Mouse (Mus musculus): Measurements from ENCODE around the gene Furin.

Gene Furin

DNA sequence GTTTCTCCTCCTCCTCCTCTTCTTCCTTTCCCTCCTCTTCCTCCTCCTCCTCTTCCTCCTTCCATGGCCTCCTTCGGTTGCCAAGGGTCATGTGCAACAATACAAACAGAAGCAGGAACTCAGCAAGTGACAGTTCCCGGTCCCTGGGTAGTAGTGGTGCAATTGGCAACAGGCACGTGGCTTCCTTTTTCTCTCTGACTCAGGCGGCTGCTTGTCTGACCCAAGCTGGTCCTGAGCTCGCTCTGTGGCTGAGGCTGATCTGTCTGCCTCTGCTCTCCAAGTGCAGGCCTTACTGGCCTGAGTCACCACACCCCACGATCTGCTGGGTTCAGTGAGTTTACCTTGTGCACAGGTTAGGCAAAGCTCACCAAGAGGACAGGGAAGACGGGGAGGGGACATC is 21.1 kb upstream of the Furin start:
- peak; percentile 77 for DNase-seq

DNA sequence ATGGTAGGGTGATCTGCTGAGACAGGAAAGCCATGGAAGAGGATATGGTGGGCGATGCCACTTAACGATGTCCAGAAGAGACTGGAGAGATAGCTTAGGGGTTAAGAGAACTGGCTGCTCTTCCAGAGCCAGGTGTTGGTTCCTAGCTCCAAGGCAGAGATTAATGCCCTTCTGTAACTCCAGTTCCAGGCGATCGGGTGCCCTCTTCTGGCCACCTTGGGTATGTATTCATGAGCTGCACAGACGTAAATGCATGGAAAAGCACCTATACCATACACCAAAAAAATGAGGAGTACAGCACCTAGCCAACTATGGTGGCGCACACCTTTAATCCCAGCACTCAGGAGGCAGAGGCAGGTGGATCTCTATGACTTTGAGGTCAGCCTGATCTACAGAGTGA is 19.5 kb upstream of the Furin start:
- no peak for DNase-seq

DNA sequence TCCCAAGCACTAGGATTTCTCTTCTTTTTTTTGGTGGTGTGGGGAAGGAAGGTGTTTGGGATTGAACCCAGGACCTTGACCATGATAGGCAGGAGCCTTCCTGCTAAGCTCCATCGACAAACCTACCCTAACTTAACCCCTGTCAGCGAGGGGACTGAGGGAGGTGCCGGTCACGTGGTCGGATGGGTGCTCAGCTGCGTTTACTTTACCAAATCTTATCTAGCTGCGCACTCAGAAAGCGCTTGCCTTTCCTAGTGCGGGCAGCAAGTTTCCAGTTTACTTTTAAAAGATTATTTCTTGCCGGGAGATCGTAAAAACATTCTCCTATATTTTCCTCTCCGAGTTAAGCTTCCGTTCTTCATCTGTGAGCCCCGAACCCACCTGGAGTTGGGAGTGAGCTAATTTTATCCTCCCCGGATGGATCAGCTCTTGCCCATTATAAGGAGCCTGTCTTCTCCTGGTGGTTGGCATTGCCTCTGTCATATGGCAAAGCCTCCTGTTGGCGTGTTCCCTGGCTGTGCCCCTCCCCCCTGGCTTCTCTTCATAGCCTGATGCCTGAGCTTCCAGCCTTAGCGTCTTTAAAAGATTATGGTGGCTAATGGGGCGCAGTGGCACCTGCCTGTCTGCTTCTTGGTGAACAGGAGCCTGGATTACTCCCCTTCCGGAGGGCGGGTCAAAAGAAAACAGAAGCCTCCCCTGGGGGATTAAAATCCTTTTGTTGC is 17.7 kb upstream of the Furin start:
- DNase-seq = peak; percentile 57

DNA sequence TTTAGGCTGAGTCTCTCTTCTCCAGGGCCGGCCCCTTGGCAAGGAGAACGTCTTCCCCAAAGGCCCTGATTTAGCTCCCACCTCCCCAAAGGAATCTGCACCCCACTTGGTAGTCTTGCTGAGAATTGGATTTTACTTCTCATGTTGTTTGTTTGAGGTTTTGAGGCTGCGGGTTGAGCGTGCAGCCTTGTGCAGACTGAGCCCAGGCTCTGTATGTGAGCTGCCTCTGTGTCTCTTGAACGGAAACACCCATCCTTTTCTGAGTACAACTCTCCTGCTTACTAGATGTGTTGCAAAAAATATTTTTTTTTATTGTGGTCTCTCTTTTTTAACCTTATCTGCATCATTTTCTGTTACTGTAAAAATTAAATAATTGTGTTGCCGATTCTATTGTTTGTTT is 16.3 kb upstream of the Furin start:
- DNase-seq = no peak

DNA sequence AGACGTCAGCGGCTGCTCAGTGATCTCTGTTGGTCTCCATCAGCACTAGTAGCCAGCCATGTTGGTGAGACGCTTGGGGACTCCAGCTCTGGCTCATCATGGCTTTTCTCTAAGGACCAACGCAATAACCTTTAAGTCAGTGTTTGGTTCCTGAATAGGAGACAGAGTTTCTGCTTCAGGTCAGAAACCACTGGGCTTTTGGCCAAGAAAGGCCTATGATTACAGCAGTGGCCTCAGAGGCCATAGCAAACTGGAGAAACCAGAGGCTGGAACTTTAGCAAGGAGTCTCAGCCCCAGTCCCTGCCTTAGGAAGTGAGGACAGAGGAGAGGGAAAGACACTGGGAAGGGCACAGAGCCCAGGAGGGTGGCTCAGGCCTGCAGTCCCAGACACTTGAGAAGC is 15.3 kb upstream of the Furin start:
- DNase-seq = no peak

DNA sequence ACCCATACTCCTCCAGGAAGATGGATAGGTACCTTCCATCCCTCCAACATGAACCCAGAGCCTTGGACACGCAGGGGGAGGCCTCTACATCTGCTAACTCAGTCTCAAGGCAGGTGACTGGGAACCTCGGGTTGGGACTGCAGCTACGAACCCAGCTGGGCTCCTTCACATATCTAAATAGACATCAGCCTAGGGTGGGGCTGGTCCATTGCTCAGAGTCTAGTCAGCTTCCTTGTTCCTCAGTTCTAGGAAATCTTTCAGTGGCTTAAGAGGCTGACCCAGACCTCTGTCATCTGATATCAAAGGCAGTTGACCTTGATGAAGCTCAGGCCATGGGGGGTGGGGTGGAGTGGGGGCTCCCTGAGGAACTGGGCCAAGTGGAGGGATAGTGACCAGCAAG is 14.0 kb upstream of the Furin start:
- no peak for DNase-seq

DNA sequence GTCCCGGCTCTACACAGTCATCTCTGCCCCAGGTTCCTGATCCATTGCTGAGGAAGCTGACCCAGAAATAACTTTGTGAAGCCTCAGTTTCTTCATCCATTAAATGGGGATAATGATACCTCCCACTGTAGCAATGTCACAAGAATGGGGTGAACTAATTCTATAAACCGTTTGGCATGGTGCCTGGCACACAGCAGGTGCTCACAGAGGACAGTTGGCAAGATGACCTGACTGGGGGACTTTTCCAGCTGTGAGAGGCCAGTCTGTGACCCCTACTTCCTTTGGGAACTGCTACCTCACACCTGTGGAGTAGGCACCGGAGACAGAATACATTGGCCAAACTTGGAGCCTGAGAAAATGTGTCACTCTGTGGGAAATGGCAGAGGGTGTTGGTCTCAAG is 12.8 kb upstream of the Furin start:
- no peak for DNase-seq

DNA sequence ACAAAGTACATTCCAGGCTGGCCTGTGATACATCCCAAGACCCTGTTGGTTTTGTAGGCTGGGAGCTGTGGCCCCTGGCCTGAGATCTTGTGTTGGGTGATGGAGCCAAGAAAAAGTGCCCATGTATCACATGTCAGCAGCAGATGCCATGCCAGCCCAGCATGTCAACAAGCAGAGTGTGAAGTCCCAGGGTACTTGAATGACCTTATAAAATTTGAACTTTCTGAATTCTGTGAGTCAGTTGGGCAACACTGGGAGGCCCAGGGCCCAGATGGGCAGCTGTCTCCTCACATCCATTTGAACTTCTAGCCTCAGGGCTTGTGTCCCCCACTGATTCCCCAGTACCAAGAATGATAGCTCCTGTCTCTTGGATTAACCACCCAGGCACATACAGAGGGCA is 12.4 kb upstream of the Furin start:
- no peak for DNase-seq

DNA sequence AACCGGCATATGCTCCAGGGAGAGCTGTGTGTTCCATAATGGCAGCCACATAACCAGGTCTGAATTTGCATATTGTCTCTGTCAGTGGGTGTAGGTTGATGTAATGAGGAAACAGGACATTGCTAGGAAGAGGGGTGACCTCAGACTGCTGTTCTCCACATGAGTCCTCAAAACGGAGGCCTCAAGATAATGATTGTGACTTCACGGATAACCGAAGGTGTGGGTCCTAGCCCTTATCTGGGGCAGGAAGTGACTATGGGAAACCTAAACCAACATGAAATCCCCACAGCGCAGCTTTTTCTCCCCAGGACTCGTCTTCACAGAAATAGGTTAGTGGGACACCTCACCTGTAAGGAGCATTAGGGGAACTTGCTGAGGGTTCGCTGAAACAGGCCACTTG is 11.7 kb upstream of the Furin start:
- no peak for DNase-seq

DNA sequence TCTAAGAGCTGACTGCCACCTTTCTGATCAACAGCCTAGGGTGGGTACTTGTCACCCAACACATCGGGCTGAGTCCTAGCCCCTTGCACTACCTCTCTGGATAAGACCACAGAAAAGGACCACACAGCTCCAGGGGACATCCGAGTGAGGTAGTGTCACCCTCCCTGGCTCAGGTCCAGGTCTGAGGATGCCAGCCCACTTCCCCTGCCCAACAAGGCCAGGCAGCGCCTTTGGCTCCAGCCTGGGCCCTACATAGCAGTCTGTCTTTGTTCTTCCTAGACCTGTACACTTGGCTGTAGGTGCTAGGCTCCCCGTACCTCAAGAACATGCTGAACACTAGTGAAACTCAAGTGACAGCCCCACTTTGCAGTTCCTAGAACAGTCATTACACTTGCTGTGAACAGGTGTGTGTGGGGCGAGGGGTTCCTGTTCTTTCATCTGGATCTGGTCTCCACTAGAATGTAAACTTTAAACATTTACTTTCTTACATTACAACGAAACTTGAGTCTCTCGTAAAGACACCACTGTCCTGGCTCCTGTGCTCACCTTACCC is 9.1 kb upstream of the Furin start:
- DNase-seq = no peak

DNA sequence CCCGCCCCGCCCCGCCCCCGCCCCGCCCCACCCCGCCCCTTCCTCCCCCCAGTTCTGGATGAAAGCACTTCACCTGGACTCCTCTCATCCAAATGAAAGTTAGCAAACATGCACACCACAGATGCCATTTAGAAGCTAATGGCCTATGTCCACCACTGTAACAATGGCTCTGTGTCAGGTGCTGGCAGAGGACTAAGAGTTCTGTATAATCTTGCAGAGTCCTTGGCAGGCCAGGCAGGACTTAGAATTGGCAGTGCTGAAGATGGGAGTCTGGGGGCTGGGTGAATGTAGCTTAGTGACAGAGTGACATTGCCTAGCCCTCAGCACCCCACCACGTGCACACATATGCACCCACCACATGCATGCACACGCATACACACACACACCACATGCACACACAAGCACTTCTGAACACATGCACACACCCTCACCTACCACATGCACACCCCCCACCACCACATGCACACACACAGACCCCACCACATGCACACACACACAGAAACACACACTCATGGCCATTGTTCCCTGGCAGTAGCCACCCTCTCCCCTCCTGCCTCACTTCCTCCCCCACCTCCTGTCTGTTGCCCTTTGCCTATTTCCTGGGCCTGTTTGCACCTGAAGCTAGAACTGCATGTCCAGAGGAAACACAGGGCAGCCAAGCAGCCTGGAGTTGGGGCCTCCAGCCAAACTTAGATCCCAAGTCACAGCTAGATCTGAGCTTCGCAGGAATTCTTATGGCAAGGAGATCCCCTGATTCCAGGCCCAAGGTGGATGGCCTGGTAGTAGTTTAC is 8.5 kb upstream of the Furin start:
- DNase-seq = no peak

DNA sequence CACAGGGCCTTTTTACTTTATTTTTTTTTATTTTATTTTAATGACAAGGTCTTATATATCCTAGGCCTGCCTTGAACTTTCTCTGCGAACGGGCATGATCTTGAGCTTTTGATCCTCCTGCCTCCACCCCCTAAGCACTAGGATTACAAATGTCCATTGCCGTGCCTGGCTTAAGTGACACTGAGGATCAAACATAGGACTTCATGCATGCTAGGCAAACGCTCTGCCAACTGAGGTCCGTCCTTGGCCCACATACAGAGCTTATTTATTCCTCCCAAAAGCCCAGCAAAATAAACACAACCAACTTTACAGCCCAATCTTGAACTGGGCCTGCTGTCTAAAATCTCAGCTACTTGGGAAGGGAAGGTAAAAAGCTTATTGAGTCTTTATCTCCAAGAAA is 7.5 kb upstream of the Furin start:
- no peak for DNase-seq

DNA sequence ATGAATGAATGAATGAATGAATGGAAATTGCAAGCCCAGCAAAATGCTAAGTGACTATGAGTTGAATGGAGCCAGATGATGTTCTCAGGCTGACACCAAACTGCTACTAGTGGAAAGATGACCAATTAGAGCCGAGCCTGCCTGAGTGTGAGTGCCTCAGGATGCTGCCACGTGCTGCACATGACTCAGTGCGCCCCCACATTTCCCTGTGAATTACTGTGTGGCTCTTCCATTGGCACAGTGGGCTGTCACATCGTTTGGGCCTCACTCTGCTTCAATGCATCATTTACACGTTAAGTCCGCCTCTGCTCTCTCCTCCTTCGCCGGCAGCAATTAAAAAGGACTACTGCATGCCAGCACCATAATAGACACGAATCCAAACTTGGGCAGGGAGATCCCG is 7.0 kb upstream of the Furin start:
- DNase-seq = peak; percentile 87

DNA sequence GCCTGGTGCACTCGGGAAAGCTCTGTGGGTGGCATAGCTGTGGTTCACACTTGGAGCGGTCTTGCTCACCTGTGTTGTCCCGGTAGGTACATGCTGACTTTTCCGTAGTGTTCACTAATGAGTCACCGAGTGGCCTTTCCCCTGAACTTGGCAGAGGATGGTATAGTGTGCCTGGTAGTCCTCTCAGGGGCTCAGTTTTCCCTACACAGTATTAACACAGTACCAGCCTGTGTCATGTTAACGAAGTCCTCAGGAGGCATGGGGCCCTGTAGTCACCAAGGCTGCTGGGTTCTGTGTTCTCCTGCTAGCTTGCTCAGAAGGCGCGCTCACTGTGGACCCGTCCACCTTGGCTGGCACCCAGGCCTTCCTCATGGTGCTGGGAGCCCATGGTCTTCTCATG is 5.1 kb upstream of the Furin start:
- no peak for DNase-seq

DNA sequence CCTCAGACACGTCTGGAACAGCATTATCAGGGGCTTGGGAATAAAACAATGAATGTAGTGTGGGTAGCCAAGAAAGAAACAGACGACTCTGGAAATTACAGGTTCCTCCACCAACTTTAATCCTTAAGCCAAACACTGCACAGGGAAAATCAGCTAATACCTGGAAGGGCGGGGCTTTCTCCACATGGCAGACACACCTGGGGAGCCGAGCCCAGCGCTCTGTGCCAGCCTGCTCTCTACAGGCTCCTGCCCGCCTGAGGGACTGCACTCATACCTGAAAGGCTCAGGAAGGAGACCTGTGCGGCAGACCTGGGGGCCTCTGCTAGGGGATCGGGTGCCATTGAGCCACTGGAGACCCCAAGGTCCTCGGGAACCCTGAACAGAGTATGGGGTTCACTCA is 2.5 kb upstream of the Furin start:
- DNase-seq = no peak

DNA sequence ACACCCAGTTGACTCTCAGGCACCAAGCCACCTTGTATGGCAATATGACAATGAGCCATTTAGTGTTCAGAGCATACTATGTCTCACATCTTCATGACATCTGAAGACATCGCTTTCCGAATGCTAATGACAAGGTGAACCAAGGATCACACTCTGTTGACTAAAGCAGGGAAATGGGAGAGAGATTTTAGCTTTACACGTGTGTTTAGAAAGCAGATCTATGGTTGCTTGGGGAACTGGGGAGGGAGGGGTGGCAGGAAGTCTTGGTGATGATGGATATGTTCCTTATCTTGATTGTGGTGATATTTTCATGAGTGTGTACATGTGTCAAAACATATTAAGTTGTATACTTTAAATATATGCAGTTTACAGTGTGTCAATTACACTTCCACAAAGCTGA is 950 bp upstream of the Furin start:
- DNase-seq = no peak

DNA sequence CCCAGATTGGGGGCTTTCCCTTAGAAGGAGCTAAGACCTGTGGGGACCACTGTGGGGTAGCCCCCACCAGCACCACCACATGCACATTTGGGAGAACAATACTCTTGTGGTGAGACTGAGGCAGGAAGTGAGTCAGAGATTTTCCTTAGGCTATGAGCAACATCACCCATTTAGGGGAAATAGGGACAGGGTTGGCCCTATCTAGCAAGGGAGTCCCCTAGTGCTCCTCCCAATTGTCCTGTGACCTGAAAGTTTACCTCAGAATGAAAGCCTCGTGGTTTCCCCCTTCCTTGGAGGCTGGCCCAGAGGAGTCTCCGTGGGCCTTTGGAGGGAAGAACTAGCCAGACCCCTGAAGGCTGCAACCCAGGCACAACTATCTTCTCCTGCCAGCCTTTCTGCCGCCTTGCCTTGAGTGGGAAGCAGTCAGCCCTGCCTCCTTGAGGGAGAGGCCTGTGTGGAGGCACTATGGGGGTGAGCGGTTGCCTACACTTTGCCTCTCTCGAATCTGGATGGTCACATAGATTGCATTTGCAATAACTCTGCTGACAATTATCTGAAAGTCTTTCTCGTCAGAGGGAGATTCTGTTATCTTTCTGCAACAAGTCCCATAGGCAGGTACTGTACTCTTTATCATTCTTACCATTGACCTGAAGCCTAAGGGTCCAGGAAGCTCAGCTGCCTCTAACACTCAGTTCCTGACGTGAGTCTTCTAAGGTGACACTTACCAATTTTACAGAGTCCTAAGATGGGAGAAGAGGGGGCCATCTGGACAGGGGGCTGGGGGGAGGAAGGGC is 938 bp downstream of the Furin start:
- no peak for DNase-seq

DNA sequence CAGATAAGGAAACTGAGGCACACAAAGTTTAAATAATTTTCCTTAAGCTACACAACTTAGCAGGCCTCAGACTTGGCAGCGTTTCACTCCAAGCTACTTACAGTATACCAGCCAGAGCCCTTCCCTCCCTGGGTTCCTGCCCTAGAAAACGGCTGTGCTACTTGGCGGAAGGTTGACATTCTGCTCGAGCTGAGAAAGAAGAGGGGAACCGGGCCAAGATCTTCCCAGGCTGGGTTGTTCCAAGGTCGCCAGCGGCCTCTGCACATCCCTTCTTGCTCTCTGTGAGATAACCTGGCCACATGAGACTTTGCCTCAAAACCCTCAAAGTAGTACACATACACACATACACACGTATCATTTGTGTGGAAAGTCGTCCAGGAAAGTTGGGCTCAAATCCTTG is 1.7 kb downstream of the Furin start:
- peak; percentile 67 for DNase-seq

DNA sequence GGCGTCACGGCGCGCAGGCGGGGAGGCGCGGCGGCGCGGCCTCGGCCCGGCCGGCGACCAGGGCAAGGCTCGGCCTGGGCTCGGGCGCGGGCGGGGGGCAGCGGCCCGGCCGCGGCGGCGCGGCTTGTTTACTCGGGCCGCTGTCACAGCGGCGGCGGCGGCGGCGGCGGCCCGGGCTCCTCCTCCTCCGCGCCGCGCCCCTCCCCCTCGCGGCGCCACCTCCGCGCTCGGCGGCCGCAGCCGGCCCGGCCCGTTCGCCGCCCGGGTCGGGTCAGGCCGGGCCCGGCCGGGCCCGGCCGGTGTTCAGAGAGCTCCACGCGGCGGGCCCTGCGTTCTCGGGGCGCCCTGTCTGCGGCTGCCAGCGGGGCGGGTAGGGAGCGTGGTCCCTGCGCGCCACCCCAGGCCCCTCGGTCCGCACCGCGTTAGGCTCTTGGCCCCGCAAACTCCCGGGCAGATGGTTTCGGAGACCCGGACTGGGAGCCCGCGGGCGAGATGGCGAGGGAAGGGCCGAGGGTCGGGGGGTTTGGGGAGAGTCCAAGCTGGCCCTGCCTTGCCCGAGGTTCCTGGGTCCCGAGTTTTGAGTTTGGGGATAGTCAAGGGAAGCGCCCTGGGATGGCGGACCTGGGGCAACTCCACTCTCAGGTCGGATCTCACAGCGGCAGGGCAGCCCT is 2.5 kb downstream of the Furin start:
- DNase-seq = no peak

DNA sequence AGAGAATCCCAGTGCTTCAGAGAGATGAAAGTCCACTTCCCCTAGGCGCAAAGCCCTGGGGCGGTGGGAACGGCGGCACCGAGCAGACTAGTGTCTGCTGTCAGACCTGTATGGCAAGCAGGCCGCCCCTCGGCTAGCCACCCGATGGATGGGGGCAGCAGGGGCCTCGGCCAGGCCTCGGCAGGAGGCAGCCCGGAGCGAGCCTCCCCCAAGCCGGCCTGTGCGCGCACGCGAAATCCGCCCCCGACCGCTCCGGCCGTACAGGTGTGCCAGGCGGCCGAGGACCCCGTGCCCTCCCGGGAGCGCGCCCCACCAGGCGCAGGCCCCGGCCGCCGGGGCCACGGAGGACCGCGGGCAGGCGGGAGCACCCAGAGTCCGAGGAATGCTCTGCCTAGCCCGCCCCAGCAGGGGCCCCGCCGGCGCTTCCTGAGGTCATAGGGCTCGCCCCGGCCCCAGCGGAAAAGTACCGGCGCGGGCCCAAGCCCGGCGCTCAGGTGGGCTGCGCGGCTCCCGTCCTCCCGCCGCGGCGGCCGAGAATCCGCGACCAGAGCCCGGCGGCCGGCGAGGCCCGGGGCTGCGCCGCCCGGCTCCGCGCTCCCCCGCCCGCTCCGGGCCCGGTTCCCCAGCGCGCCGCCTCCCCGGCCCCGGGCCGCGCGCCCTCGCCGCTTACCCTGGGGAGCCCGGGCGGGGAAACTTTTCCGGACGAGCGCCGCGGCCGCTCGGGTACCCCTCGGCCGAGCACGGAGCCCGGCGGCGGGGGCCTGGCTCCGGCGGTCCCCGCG is 3.2 kb downstream of the Furin start:
- no peak for DNase-seq

DNA sequence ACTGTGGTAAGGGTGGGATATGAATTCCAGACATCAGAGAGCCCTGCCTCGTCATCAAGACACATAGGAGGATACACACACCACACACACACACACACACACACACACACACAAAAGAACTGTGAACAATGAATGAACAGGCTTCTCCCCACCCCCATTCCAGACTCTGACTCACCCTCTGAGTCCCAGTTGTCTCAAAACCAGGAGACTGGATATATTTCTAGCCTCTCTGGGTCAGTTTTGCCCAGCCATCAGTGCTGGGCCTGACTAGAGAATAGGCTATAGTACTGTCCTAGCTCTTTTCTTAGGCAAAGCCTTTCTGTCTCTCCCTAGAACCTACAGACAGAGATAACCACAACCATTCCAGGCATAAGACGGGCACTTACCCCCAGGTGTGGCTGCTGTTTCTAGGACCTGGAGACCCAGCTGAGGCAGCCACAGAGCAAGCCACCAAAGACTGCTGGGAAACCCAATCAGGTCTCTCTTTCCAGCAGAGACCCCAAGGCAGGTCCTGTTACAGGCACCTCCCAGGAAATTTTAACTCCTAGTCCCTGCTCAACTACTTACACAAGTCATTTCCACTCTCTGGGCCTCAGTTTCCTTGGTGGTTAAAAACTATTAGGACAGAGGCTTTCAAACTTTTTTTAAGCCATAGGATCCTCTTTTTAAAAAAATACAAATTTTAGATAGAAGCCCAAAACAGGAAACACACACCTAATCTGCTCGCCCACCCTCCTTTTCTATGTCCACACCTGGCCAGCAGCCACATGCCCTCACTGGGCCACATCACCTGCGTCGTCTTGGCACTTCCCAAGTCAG is 4.0 kb downstream of the Furin start:
- no peak for DNase-seq

Data from layer of hippocampus, adult 9-11 months (tissue).